In genomic region chr7:130692392-130692942, GRCm38 (mm10) we compare ENCODE assay signal across 8 mouse cellular contexts.
DNase-seq lines count a peak whose midpoint lies in the region; ATAC-seq and TF ChIP-seq lines count a peak whose summit lies in the region.

No protein-coding gene starts in this region.

- peak; percentile 74 for DNase-seq in Muller cell, postnatal 12 days (ENCODE audit: inconsistent ontology term)
- DNase-seq in c-Kit-positive CD71-negative TER-119-negative erythroid progenitor cells, embryonic 14.5 days (ENCODE audit: low read depth): peak; percentile 18
- peak; percentile 76 for DNase-seq in heart, postnatal 4 days
- peak; percentile 76 to 80 for DNase-seq in left cerebral cortex, adult 2 months (ENCODE audit: extremely low spot score in 1 of 2, low spot score in 2 of 2)
- peak; percentile 77 to 85 for DNase-seq in lung, postnatal 4 days
- DNase-seq in right cerebral cortex, adult 2 months (ENCODE audit: low spot score in 2 of 2): peak; percentile 74 to 78
- DNase-seq in adipocyte (ENCODE audit: low spot score): no peak

- peaks cover 50% of the 10 kb centered on the region for H3K4me1 ChIP-seq in forebrain, embryonic 13.5 days

- intact Hi-C loops in left cerebral cortex, adult 2 months (cut with DNase I): loop anchor here (5.0 kb wide), 4 partner anchors 40 to 160 kb away; no protein-coding TSS in a partner anchor

- H3K27me3 ChIP-seq in forebrain, embryonic 13.5 days: no peaks in the 10 kb centered on the region

- H3K9me3 ChIP-seq in forebrain, embryonic 13.5 days (replicated peaks): no peaks in the 10 kb centered on the region

- H3K4me3 ChIP-seq in forebrain, embryonic 13.5 days: peak overlapping the region; percentile 73
- H3K4me3 ChIP-seq in left cerebral cortex, adult 2 months: peak overlapping the region; percentile 85

- no peaks in the 10 kb centered on the region for H3K36me3 ChIP-seq in forebrain, embryonic 13.5 days (ENCODE audit: poor library complexity, severe bottlenecking)

- H3K4me2 ChIP-seq in forebrain, embryonic 13.5 days: peak overlapping the region; percentile 76

- H3K9ac ChIP-seq in forebrain, embryonic 13.5 days: peak overlapping the region; percentile 93

- under 1% methylated on average over 39 of the region's 39 CpGs for WGBS in forebrain, embryonic 13.5 days

- peak overlapping the region; percentile 98 for H3K27ac ChIP-seq in forebrain, embryonic 13.5 days
- peak overlapping the region; percentile 95 for H3K27ac ChIP-seq in left cerebral cortex, adult 2 months

- peak; percentile 30 for TF ChIP-seq CTCF in left cerebral cortex, adult 2 months (IDR thresholded peaks at IDR 0.05)

- peak; percentile 90 for ATAC-seq in forebrain, embryonic 13.5 days
